Mouse (Mus musculus): ENCODE results near the gene Cdcp2. TPM values are rescaled to one million over a fixed set of nuclear protein-coding genes. Genes with fewer than 3 reads are reported as not detected.
A peak's percentile ranks its signal among the peaks of the same experiment; 100 is the strongest.

Cdcp2 gene
- polyA plus RNA-seq, 1 experiment from 2014 or later, result not detected

DNA sequence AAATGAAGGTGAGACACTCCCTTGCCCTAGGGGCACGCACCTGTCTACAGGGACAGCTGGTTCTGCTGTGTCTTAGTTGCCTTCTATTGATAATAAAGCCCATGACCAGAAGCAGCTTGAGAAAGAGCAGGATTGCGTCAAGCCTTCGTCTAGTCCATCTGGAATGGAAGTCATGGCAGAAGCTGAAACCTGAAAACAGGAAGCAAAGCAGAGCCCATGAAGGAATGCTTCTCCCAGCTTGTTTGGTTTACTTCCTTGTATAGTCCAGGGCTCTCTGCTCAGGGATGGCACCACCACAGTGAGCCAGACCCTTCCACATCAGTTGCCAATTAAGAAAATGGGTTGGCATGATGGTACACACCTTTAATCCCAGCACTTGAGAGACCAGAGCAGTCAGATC is 14.5 kb upstream of the Cdcp2 start:
- 0 out of 2 replicates have a peak, but pooled peaks cover 4% of the 10 kb centered on the region for H3K4me1 ChIP-seq (replicated peaks; ENCODE audit: control insufficient read depth, insufficient read depth, low read length)
- no peak overlapping the region for H3K9ac ChIP-seq (ENCODE audit: low read length)
- no peak overlapping the region for H3K27ac ChIP-seq (ENCODE audit: low read depth)
- DNase-seq (ENCODE audit: low spot score) (no peak), ATAC-seq (replicated peaks; ENCODE audit: low FRiP score, low TSS enrichment, low read depth) (no peak)
- H3K9me3 ChIP-seq (ENCODE audit: control insufficient read depth, low read length), result no peaks in the 10 kb centered on the region
- 82% methylated on average over 3 of the region's 3 CpGs for WGBS
- no peaks in the 10 kb centered on the region for H3K36me3 ChIP-seq (ENCODE audit: control insufficient read depth, insufficient read depth, low read length)
- H3K27me3 ChIP-seq (replicated peaks; ENCODE audit: control insufficient read depth, insufficient read depth, low read length), result no peaks in the 10 kb centered on the region
- no peak overlapping the region for H3K4me3 ChIP-seq (ENCODE audit: low read depth, low read length)
- no peak overlapping the region for H3K4me2 ChIP-seq (ENCODE audit: low read length)

DNA sequence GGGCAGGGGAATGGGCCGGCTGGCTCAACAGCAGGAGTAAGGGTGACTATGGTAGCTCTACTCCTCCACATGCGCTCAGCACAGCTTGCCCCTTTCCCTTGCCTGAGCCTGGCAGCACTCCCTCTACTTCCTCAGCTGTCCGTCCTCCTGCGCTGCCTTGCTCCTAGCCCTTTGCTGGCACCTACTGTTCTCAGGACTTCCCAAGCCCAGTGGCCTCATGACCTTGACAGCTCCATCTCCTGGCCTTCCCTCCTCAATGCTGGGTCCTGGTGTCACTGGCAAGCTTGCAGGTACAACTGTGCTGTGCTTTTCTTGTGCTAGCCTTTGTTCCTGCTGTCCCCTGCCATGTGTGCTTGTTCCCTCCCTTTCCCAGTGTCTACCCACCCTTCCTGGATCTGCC is 13.6 kb upstream of the Cdcp2 start:
- Histone ChIP-seq H3K9me3 (ENCODE audit: control insufficient read depth, low read length) (no peaks in the 10 kb centered on the region), H3K27me3 (replicated peaks; ENCODE audit: control insufficient read depth, insufficient read depth, low read length) (no peaks in the 10 kb centered on the region), H3K4me3 (ENCODE audit: low read depth, low read length) (no peak overlapping the region), H3K9ac (ENCODE audit: low read length) (no peak overlapping the region), H3K27ac (ENCODE audit: low read depth) (no peak overlapping the region), H3K4me2 (ENCODE audit: low read length) (no peak overlapping the region), H3K4me1 (replicated peaks; ENCODE audit: control insufficient read depth, insufficient read depth, low read length) (0 out of 2 replicates have a peak, but pooled peaks cover 4% of the 10 kb centered on the region), H3K36me3 (ENCODE audit: control insufficient read depth, insufficient read depth, low read length) (no peaks in the 10 kb centered on the region)
- no peak for DNase-seq (ENCODE audit: low spot score)
- ATAC-seq (replicated peaks; ENCODE audit: low FRiP score, low TSS enrichment, low read depth), result no peak
- 80% methylated on average over 3 of the region's 4 CpGs for WGBS

DNA sequence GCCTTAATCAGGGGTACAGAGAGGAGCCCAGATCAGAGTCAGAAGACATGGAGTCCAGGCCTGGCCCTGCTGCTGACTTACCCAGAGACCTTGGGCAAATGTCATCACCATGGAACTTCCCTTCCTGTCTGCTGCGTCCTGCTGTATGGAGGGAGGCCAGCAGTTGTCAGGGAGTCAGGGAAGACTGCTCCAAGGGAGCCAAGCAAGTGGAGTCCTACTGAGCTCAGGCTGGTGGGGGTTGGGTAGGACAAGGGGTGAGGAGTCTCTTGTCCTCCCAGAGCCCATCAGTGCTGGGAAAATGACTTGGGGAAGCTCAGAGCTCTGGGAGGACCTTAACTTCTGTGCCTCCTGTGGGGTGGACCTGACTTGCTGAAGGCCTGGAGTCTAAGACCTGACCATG is 12.3 kb upstream of the Cdcp2 start:
- Histone ChIP-seq H3K9me3 (ENCODE audit: control insufficient read depth, low read length) (no peaks in the 10 kb centered on the region), H3K4me1 (replicated peaks; ENCODE audit: control insufficient read depth, insufficient read depth, low read length) (0 out of 2 replicates have a peak, but pooled peaks cover 4% of the 10 kb centered on the region), H3K4me3 (ENCODE audit: low read depth, low read length) (no peak overlapping the region), H3K9ac (ENCODE audit: low read length) (no peak overlapping the region), H3K27ac (ENCODE audit: low read depth) (no peak overlapping the region), H3K36me3 (ENCODE audit: control insufficient read depth, insufficient read depth, low read length) (no peaks in the 10 kb centered on the region), H3K4me2 (ENCODE audit: low read length) (no peak overlapping the region), H3K27me3 (replicated peaks; ENCODE audit: control insufficient read depth, insufficient read depth, low read length) (no peaks in the 10 kb centered on the region)
- WGBS, result 53% methylated on average over 1 of the region's 1 CpGs
- no peak for DNase-seq (ENCODE audit: low spot score)
- ATAC-seq (replicated peaks; ENCODE audit: low FRiP score, low TSS enrichment, low read depth), result no peak

DNA sequence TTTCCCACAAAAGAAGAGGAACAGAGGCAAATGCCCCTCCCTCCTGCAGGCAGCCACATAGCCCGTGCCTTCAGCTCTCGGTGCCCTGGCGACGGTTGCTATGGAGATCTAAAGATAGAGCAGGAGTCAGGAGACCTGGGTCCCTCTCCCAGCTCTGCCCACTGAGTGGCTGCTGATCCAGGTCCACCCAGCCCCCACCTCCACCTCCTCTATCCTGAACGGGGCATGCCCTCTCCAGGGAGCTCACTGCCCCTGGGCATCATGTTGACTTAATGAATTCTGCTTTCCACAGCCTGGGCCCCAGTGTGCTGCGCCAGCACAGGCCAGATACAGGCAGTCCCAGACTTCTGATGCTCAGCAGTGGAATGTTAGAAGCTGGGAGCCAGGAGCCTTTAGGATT is 11.8 kb upstream of the Cdcp2 start:
- 16% methylated on average over 6 of the region's 6 CpGs for WGBS
- no peak for DNase-seq (ENCODE audit: low spot score)
- Histone ChIP-seq H3K9ac (ENCODE audit: low read length) (no peak overlapping the region), H3K4me2 (ENCODE audit: low read length) (no peak overlapping the region), H3K9me3 (ENCODE audit: control insufficient read depth, low read length) (no peaks in the 10 kb centered on the region), H3K36me3 (ENCODE audit: control insufficient read depth, insufficient read depth, low read length) (no peaks in the 10 kb centered on the region), H3K27me3 (replicated peaks; ENCODE audit: control insufficient read depth, insufficient read depth, low read length) (no peaks in the 10 kb centered on the region), H3K27ac (ENCODE audit: low read depth) (no peak overlapping the region), H3K4me1 (replicated peaks; ENCODE audit: control insufficient read depth, insufficient read depth, low read length) (0 out of 2 replicates have a peak, but pooled peaks cover 4% of the 10 kb centered on the region), H3K4me3 (ENCODE audit: low read depth, low read length) (no peak overlapping the region)
- ATAC-seq (replicated peaks; ENCODE audit: low FRiP score, low TSS enrichment, low read depth), result 0 out of 2 replicates have a peak, but pooled peaks have one; percentile 29

DNA sequence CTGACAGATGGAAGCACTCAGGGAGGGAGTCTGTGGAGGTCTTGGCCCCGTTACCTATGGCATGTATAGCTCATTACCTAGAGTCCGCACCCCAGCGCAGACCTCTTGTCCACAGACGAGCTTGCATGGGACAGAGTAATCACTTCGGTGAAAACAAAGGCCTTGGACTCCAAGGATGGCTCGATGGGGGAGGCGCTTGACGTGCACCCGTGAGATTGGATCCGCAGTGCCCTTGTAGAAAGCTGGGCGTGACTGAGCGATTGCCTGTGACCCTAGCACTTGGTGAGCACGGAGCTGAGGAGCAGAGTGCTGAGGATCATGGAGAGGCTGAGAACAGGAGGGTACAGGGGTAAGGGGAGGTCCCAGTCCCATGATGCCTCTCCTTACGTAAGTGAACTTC is 5.0 kb upstream of the Cdcp2 start:
- no peaks in the 10 kb centered on the region for H3K9me3 ChIP-seq (ENCODE audit: control insufficient read depth, low read length)
- no peak for ATAC-seq (replicated peaks; ENCODE audit: low FRiP score, low TSS enrichment, low read depth)
- no peak overlapping the region for H3K4me3 ChIP-seq (ENCODE audit: low read depth, low read length)
- no peak overlapping the region for H3K9ac ChIP-seq (ENCODE audit: low read length)
- no peak overlapping the region for H3K4me2 ChIP-seq (ENCODE audit: low read length)
- 82% methylated on average over 14 of the region's 14 CpGs for WGBS
- no peaks in the 10 kb centered on the region for H3K4me1 ChIP-seq (replicated peaks; ENCODE audit: control insufficient read depth, insufficient read depth, low read length)
- no peak for DNase-seq (ENCODE audit: low spot score)
- no peak overlapping the region for H3K27ac ChIP-seq (ENCODE audit: low read depth)
- H3K36me3 ChIP-seq (ENCODE audit: control insufficient read depth, insufficient read depth, low read length), result no peaks in the 10 kb centered on the region
- H3K27me3 ChIP-seq (replicated peaks; ENCODE audit: control insufficient read depth, insufficient read depth, low read length), result no peaks in the 10 kb centered on the region

DNA sequence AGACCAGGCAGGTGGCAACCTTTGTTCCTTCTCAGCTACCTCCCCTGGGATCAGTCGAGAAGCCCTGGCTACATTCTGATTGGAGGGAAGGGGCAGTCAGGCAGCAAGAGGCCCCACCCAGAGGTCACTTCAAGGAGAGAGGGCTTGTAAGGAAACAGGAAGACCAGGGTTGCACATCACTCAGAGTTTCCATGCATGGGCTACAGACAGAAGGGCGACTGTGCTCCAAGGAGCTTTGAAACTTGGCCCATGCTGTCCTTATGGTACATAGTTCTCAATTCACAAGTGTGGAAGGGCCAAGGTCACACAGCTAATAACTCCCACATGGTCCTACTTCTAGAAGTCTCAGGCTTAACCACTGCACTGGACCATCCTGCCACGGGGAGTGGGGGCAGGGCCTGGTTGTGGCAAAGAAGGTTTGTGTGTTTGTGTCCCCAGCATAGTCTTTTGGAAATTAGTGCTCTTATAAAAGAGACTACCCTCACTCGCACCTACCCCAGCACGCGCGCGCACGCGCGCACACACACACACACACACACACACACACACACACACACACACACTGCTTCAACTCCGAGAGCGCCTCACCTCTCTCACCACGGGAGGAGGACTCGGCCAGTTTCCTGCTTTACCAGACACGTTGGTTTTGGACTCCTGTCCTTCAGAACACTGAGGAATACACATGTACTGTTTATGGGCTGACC is 2.1 kb upstream of the Cdcp2 start:
- H3K9ac ChIP-seq (ENCODE audit: low read length), result no peak overlapping the region
- no peaks in the 10 kb centered on the region for H3K4me1 ChIP-seq (replicated peaks; ENCODE audit: control insufficient read depth, insufficient read depth, low read length)
- no peaks in the 10 kb centered on the region for H3K27me3 ChIP-seq (replicated peaks; ENCODE audit: control insufficient read depth, insufficient read depth, low read length)
- no peak overlapping the region for H3K27ac ChIP-seq (ENCODE audit: low read depth)
- DNase-seq (ENCODE audit: low spot score) (no peak), ATAC-seq (replicated peaks; ENCODE audit: low FRiP score, low TSS enrichment, low read depth) (no peak)
- H3K36me3 ChIP-seq (ENCODE audit: control insufficient read depth, insufficient read depth, low read length), result no peaks in the 10 kb centered on the region
- H3K9me3 ChIP-seq (ENCODE audit: control insufficient read depth, low read length), result no peaks in the 10 kb centered on the region
- WGBS, result 70% methylated on average over 16 of the region's 16 CpGs
- no peak overlapping the region for H3K4me2 ChIP-seq (ENCODE audit: low read length)
- H3K4me3 ChIP-seq (ENCODE audit: low read depth, low read length), result no peak overlapping the region

DNA sequence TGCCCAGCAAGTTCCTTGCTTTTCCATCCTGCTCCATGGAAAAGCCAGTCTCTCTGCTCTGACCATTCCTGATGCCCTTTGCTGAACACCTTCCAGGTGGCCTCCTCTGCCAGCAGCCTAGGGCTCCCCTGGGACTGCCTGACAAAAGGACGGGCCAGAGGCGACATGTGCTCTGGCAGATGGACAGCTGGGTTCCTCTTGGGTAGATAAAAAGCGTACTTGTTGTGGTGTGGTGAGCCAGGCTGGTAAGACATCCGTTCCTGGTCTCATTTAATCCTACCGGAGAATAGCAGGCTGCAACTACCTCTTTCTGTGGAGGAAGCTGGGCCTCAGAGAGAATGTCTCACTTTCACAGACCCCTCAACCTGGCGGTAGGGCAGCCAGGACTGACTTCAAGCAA is 648 bp upstream of the Cdcp2 start:
- ATAC-seq (replicated peaks; ENCODE audit: low FRiP score, low TSS enrichment, low read depth) (no peak), DNase-seq (ENCODE audit: low spot score) (no peak)
- H3K36me3 ChIP-seq (ENCODE audit: control insufficient read depth, insufficient read depth, low read length), result no peaks in the 10 kb centered on the region
- no peak overlapping the region for H3K4me2 ChIP-seq (ENCODE audit: low read length)
- H3K4me3 ChIP-seq (ENCODE audit: low read depth, low read length), result no peak overlapping the region
- WGBS, result 57% methylated on average over 6 of the region's 6 CpGs
- no peaks in the 10 kb centered on the region for H3K4me1 ChIP-seq (replicated peaks; ENCODE audit: control insufficient read depth, insufficient read depth, low read length)
- no peaks in the 10 kb centered on the region for H3K9me3 ChIP-seq (ENCODE audit: control insufficient read depth, low read length)
- no peak overlapping the region for H3K27ac ChIP-seq (ENCODE audit: low read depth)
- no peaks in the 10 kb centered on the region for H3K27me3 ChIP-seq (replicated peaks; ENCODE audit: control insufficient read depth, insufficient read depth, low read length)
- H3K9ac ChIP-seq (ENCODE audit: low read length), result no peak overlapping the region

DNA sequence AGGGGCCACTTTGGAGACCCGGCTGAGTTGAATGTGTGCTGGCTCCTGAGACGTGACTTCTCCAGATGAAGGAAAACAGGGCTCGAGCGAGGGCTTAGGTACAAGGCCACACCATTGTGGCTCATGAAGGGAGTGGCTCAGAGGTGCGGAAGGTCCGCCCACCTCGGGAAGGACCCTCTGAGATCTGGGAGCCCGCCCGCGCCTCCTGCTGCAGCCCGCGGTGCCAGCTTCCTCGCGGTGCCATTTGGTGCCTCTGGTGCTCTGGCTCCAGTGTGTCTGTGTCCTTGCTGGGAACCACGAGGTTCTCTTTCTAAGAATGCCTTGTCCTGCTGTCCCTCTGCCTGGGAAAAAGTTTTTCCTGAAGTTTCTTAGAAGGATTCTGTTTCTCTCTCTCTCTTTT is 1.2 kb downstream of the Cdcp2 start:
- Histone ChIP-seq H3K4me1 (replicated peaks; ENCODE audit: control insufficient read depth, insufficient read depth, low read length) (no peaks in the 10 kb centered on the region), H3K27ac (ENCODE audit: low read depth) (no peak overlapping the region), H3K36me3 (ENCODE audit: control insufficient read depth, insufficient read depth, low read length) (no peaks in the 10 kb centered on the region), H3K4me2 (ENCODE audit: low read length) (no peak overlapping the region), H3K9ac (ENCODE audit: low read length) (no peak overlapping the region), H3K9me3 (ENCODE audit: control insufficient read depth, low read length) (no peaks in the 10 kb centered on the region), H3K27me3 (replicated peaks; ENCODE audit: control insufficient read depth, insufficient read depth, low read length) (no peaks in the 10 kb centered on the region), H3K4me3 (ENCODE audit: low read depth, low read length) (no peak overlapping the region)
- ATAC-seq (replicated peaks; ENCODE audit: low FRiP score, low TSS enrichment, low read depth) (no peak), DNase-seq (ENCODE audit: low spot score) (no peak)
- 45% methylated on average over 15 of the region's 15 CpGs for WGBS

DNA sequence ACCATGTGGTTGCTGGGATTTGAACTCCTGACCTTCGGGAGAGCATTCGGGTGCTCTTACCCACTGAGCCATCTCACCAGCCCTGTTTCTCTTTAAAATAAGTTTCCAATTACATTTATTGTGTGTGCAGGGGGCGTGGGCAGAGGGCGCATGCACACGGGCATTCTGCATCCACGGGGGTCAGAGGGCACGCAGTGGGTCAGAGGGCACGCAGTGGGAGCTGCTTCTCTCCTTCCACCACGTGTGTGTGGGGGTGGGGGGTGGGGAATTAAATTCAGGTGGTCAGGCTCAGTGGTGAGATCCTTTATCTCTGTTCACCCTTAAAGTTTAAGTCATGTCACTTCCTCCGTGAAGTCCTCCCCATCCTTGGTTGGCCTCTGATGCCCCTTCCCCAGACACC is 1.7 kb downstream of the Cdcp2 start:
- DNase-seq (ENCODE audit: low spot score) (no peak), ATAC-seq (replicated peaks; ENCODE audit: low FRiP score, low TSS enrichment, low read depth) (no peak)
- Histone ChIP-seq H3K27me3 (replicated peaks; ENCODE audit: control insufficient read depth, insufficient read depth, low read length) (no peaks in the 10 kb centered on the region), H3K9ac (ENCODE audit: low read length) (no peak overlapping the region), H3K4me2 (ENCODE audit: low read length) (no peak overlapping the region), H3K4me1 (replicated peaks; ENCODE audit: control insufficient read depth, insufficient read depth, low read length) (no peaks in the 10 kb centered on the region), H3K36me3 (ENCODE audit: control insufficient read depth, insufficient read depth, low read length) (no peaks in the 10 kb centered on the region), H3K4me3 (ENCODE audit: low read depth, low read length) (no peak overlapping the region), H3K9me3 (ENCODE audit: control insufficient read depth, low read length) (no peaks in the 10 kb centered on the region), H3K27ac (ENCODE audit: low read depth) (no peak overlapping the region)
- 71% methylated on average over 10 of the region's 10 CpGs for WGBS

Data from intestine, embryonic 14.5 days (tissue).